Mouse (Mus musculus): ENCODE data around the gene Gm49450.
"Not testable (repeated sequence)": the region's sequence is repeated elsewhere in the genome, so short reads cannot be mapped to it uniquely, and the experiment has no call there.

Gm49450 gene

DNA sequence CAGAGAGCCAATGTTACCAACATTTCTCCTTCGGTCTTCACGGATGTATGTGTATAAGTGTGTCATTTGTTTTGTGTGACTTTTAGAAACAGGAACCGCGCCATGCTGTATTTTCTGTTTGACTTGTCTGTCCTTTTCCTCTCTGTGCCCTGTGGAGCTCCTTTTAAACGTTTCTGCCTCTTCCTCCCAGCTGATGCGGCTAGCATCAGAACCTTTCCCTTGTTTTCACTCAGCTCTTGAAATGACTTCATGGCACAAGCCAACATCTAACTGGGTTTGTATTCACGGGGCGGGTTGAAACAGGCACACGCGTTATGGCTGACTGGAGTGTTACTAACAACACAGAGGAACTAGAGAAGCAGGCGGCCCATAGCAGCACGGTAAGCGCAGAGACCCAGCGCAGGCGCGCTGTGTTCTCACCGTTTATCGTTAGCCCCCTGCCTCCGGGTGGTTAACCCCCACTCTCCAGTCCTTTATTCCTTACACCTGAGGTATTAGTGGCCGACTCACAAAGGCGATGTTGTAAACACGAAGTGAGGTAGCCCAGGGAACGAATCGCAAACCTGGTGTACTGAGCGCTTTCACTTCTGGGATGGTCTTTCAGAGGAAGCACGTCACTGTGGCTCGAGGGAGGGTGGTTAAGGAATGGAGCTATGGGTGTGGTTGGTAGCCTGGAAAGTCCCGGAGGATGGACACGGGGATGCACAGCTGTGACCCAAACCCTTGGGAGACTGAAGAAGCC is 32.1 kb upstream of the Gm49450 start:
- DNase-seq: peak; percentile 80

DNA sequence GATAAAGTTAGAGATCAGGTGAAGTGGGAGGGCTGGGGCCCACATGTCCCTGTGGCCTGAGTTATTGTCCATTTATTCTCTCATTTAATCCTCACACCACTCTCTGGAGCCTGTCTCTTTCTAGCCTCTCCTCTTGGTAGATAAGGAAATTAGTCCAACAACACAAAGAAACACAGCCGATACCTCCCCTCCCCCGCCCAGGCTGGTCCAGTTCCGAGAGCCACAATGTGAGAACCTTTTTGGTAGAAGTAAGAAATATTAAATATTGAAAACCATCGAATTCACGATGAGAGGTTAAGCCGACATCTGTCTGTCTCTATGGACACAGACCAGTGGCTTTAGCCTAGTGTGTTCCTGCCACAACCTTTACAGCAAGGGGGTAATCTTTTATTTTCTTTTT is 31.3 kb upstream of the Gm49450 start:
- DNase-seq: peak; percentile 47

DNA sequence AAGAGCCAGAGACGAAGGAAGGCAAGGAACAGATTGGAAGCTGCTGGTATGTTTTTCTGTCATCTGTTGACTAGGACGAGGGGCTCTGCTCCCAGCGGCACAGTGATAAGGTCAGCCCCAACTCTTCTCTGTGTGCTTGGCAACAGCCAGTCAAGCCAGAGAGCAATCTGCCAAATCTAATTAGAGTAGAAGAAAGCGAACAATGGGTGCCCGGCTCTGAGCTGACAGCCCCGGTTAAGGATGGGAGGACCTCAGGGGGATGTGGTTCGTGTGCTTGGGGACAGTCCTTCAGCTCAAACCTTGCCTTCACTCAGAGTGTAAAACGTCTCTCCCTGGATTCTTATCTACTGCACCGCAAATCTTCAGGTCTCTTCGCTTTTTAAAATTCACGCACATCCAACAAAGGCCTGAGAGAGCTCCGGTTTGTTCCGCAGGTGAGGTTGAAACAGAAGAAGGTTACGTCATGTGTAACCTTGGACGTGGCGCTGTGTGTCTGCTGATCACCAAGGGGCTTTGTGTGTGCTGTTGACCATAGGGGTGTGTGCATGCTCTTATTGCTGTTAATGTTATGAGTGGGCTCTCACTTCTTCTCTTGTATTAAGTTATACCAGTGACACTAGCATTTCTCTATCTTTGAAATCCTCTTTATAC is 30.2 kb upstream of the Gm49450 start:
- DNase-seq: peak; percentile 33

DNA sequence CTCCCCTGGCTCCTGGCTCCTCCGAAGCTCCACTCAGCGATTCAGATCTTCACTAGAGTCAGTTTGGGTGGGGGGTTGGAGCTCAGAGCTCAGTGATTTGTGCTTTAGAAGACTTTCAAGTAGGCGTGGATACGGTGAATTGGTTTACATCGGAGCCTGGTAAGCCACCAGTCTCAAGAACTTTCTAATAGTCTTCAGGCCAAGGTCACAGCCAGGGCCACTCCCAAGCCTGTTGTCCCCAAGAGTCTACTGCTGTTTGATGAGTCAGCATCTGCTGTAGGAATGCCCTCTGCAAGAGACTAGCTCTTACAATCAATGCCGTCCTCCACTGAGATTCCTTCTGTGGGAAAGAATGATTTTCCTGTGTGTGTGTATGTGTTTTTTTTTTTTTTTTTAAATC is 28.7 kb upstream of the Gm49450 start:
- DNase-seq: peak; percentile 20

GRCm38 (mm10) chr15:98980012-98980614 is 26.8 kb upstream of the Gm49450 start:
- DNase-seq: peak; percentile 16

- DNase-seq: no peak
These were observed 25.2 kb upstream of the Gm49450 start for GRCm38 (mm10) chr15:98978409-98979172.

GRCm38 (mm10) chr15:98977759-98978408 is 24.5 kb upstream of the Gm49450 start:
- peak; percentile 58 for DNase-seq

- DNase-seq: peak; percentile 20
These were observed 23.7 kb upstream of the Gm49450 start for GRCm38 (mm10) chr15:98976763-98977758.

GRCm38 (mm10) chr15:98973015-98973614 is 19.8 kb upstream of the Gm49450 start:
- DNase-seq: no peak

DNA sequence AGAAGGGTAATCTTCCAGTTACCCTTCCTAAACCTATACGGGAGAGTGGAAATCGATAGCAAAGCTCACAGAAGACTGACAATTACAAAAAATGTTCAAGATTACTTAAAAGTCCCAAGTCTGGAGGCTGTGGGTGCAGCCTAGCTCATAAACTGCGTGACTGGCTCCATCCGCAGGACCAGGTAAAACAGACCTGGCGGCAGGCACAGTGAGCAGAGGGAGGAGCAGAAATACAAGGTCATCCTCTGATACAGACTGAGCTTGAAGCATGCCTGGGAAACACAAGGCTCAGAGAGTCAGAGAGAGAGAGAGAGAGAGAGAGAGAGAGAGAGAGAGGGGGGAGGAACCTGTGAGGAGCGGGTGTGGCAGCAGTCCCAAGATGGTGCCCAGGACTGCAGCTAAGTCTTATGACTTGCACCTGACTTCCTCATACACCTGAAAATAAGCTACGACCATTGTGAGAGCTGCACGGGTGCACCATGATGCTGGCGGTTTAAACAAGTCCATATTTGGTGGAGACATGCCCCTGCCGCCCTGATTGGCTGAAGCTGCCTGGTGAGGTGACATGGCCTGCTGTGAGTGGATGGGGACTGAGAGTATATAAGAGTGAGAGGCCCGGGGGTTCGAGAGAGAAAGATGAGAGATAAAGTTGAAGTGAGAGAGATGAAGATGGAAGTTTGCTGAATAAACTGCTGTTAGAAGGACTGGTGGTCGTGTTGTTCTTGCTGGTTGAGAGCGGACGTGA is 18.4 kb upstream of the Gm49450 start:
- DNase-seq: not testable (repeated sequence)

- no peak for DNase-seq
These were observed 17.8 kb upstream of the Gm49450 start for GRCm38 (mm10) chr15:98971111-98971510.

DNA sequence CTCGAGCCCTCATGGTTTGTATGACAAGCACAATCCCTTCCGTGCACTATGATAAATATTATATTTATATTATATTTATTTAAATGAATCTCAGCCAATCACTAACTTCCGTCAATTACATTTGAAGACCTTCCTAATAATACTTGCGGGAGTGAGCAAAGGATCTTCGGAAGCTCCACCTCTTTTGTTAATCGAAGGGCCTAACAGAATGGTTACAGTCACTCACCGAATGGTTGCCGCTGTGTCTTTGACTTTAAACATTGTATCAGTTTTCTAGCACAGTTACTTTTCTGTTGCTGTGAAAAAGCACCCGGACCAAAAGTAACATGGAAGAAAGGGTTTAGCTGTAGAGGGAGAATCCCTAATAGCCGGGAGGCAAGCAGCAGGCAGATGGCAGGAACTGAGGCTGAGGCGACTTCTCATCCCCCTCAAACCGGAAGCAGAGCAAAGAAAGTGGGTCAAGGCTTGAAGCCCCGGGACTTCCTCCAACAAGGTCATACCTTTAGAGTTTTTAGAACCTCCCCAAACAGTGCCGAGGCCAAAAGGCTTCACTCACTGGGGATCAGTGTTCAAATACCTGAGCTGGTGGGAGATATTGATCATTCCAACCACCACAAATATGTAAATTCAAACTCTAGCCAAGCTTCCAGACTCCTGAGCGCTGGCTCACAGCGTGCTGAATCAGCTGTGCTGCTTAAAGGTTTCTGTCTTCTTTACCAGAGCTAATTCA is 16.2 kb upstream of the Gm49450 start:
- no peak for DNase-seq

- peak; percentile 84 for DNase-seq
These were observed 15.5 kb upstream of the Gm49450 start for GRCm38 (mm10) chr15:98968701-98969371.

DNA sequence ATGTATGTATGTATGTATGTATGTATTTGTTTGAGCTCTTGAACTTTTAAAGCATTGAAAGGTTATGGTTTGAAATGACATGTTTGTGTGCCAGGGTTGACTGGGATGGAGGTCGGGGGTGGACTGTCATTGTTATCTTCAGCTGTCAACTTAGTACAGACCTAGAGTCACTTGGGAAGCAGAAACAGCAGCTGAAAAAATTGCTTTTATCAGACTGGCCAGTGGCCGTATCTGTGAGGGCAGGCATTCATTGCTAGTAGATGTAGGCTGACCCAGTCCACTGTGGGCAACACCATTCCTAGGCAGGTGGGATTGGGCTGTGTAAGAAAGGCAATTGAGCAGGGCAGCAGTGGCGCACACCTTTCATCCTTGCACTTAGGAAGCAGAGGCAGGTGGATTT is 6.2 kb upstream of the Gm49450 start:
- no peak for DNase-seq

- no peak for DNase-seq
These were observed 5.6 kb upstream of the Gm49450 start for GRCm38 (mm10) chr15:98958901-98959420.

DNA sequence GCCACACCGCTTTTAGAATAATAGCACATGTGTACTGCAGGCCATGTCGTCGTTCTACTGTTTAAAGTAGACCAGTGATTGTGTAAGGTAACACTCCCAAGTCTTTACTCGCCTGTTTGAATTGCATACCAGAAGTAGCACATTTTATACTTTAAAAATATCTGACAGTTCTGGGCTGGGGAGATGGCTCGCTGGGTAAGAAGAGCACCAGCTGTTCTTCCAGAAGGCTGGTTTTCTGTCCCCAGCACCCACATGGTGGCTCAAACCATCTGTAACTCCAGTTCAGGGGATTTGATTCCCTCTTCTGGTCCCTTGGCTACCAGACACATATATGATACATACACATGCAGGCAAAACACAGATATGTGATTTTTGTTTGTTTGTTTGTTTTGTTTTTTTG is 4.1 kb upstream of the Gm49450 start:
- DNase-seq: no peak

- DNase-seq: no peak
These were observed 2.6 kb upstream of the Gm49450 start for GRCm38 (mm10) chr15:98956000-98956399.

DNA sequence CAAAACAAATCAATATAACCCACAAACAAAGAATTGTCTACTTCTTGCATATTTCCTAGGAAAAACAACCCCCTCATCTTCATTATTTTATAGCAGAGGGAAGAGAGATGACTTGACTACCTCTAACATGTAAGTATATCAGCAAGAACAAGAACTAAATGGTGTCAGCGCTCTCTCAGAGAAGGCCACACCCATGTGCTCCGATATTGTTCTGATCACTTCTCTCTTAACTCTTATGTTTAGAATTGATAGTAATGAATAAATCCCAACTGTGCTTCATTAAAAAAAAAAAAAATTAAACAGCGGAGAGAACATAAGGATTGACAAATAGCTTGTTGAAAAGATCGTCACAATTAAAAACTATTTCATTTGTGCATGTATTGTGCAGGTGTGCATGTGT is 2.0 kb upstream of the Gm49450 start:
- DNase-seq: no peak

Data from cerebellum, adult 11-12 months (tissue).